Mouse (Mus musculus) induced T-regulatory cell, adult 2 months (primary cell): ENCODE measurements around the gene Xpo6.

ENCODE experiments used
- DNase-seq: peaks from one replicate; pipeline ENCODE4 v3.0.0-alpha.2; 2012; ENCODE audit warnings: low read depth

Gene Xpo6

GRCm38 (mm10) chr7:126200178-126200996 is at the start of gene Xpo6:
Gene Xpo6, minus strand, starts transcription at chr7:126200501.
- peak; percentile 99 for DNase-seq

- no peak for DNase-seq
Measured at GRCm38 (mm10) chr7:126249986-126250385, 49.7 kb upstream of the Xpo6 start.

- DNase-seq, result no peak
Measured at GRCm38 (mm10) chr7:126249146-126249545, 48.8 kb upstream of the Xpo6 start.

GRCm38 (mm10) chr7:126248641-126249141 is 48.4 kb upstream of the Xpo6 start:
- no peak for DNase-seq

GRCm38 (mm10) chr7:126248088-126248487 is 47.8 kb upstream of the Xpo6 start:
- no peak for DNase-seq

- no peak for DNase-seq
Measured at GRCm38 (mm10) chr7:126244168-126244750, 44.0 kb upstream of the Xpo6 start.

- DNase-seq, result no peak
Measured at GRCm38 (mm10) chr7:126240814-126241360, 40.6 kb upstream of the Xpo6 start.

- DNase-seq, result no peak
Measured at GRCm38 (mm10) chr7:126236794-126237192, 36.5 kb upstream of the Xpo6 start.

- DNase-seq, result peak; percentile 32
Measured at GRCm38 (mm10) chr7:126236083-126236793, 35.9 kb upstream of the Xpo6 start.

- DNase-seq, result no peak
Measured at GRCm38 (mm10) chr7:126234611-126235010, 34.3 kb upstream of the Xpo6 start.

GRCm38 (mm10) chr7:126232345-126233071 is 32.2 kb upstream of the Xpo6 start:
- no peak for DNase-seq

- peak; percentile 21 for DNase-seq
Measured at GRCm38 (mm10) chr7:126230357-126231148, 30.3 kb upstream of the Xpo6 start.

GRCm38 (mm10) chr7:126226136-126226535 is 25.8 kb upstream of the Xpo6 start:
- no peak for DNase-seq

GRCm38 (mm10) chr7:126222753-126223152 is 22.5 kb upstream of the Xpo6 start:
- peak; percentile 50 for DNase-seq

- no peak for DNase-seq
Measured at GRCm38 (mm10) chr7:126220611-126221010, 20.3 kb upstream of the Xpo6 start.

- no peak for DNase-seq
Measured at GRCm38 (mm10) chr7:126218311-126218710, 18.0 kb upstream of the Xpo6 start.

- DNase-seq, result no peak
Measured at GRCm38 (mm10) chr7:126216867-126217266, 16.6 kb upstream of the Xpo6 start.

GRCm38 (mm10) chr7:126210856-126211255 is 10.6 kb upstream of the Xpo6 start:
- DNase-seq, result no peak

- DNase-seq, result no peak
Measured at GRCm38 (mm10) chr7:126200997-126201345, 670 bp upstream of the Xpo6 start.

GRCm38 (mm10) chr7:126199691-126200102 is 604 bp downstream of the Xpo6 start:
- peak; percentile 74 for DNase-seq

- DNase-seq, result no peak
Measured at GRCm38 (mm10) chr7:126198926-126199325, 1.4 kb downstream of the Xpo6 start.
